Mouse (Mus musculus) fat pad, adult 2 months (tissue): ENCODE results near the gene Ints2.

ENCODE experiments used
- DNase-seq: peaks from one replicate; pipeline ENCODE4 v3.0.0-alpha.2; 2011; ENCODE audit warnings: low read depth, low spot score; ENCODE audit errors: extremely low read depth

The Ints2 gene

DNA sequence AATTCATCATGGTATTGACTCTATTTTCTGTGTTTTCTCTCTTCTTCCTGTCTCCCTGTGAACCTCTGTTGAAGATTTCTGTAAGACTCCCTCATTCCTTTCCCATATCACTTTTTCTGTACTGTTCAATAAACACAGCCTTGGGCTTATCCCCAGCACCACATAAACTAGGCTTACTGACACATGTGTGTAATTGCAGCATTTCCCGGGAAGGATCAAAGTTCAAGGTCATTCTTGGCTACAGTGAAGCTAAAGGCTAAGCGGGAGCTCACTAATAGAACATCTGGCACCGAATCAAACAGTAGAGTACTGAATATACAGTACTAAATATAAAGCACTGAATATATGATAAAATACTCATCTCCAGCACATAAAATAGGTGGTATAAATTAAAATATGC is 81.5 kb downstream of the Ints2 start:
- DNase-seq: no peak

DNA sequence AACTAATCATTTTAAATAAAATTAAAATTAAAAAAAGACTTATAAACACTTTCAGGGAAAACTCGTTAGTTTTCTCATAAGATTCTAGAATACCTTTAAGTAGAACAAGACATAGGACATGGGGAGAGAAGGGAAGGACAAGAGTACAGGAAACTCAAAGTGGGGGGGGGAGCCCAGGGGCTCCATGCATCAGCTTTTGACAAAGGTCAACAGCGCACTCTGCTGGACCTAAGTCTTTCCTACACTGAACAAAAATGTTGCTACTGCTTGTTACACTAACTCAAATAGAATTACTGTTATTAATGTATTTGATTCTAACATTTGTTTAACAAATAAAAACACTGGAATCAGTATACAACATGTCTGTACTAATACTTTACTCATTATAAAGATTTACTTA is 83.2 kb downstream of the Ints2 start:
- no peak for DNase-seq

DNA sequence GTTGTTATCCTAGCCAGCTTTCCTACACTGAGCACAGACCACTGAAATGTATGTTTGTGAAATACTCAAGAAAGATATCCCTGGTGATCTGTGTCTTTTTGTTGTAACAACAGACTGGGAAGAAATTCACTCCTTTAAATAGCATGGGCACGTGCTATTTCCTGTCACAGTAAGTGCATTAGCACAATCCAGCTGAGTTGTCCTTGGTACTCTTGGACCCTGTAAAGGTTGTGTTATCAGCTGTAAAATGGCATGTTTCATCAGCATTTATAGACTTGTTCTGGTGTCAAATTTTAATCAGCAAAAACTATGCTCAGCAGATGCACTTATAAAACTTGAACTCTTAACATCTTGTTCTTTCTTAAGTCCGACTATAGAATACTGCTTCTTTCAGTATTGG is 86.6 kb downstream of the Ints2 start:
- DNase-seq: no peak
